ENCODE assay signal across 20 mouse cellular contexts in the genomic region with DNA sequence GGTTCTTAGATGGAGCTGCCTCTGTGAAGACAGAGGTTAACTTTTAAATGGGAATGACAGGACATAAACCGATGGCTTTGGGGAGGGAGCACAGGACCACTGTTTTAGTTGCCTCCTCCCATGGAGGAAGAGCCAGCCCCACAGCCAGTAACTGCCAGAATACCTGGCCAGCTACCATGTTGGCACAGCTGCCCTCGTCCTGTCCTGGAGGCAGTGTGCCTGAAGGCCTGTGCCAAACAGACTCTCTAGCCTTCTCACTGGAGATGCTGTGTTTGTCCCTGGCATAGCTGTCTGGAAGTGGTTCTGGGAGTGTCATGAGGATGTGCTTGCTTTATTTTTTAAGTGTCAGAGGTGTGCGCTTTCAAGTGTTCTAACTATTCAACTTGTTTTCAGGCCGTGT.
DNase-seq lines count a peak whose midpoint lies in the region; TF ChIP-seq lines count a peak whose summit lies in the region.
"Had no signal": no experiment of that assay in that cellular context is flagged by ENCODE, and none has a peak within 500 bp of the region (broad histone marks: within the 10 kb centered on the region; RNA-seq: fewer than 3 reads in every experiment).

No protein-coding gene starts in this region.

- TF ChIP-seq CTCF in layer of hippocampus, adult 2 months (conservative IDR thresholded peaks at IDR 0.05): no peak

- no peak overlapping the region for H3K27ac ChIP-seq in layer of hippocampus, adult 2 months
- H3K27ac ChIP-seq: embryonic facial prominence, embryonic 12.5 days; hindbrain, embryonic 10.5 days; intestine, embryonic 15.5 days; liver, embryonic 12.5 days; midbrain, embryonic 12.5 days; stomach, postnatal 0 days had no signal

- DNase-seq in heart, adult 8-10 months (ENCODE audit: low spot score): peak; percentile 22
- no peak for DNase-seq in heart, postnatal 10 days
- DNase-seq in brain, adult 2 months (ENCODE audit: low read depth, low spot score): peak; percentile 69
- DNase-seq in cerebellum, adult 8-10 months: peak; percentile 37
- peak; percentile 69 to 83 for DNase-seq in gastrocnemius, adult 8-10 months (ENCODE audit: low spot score in 2 of 2)
- DNase-seq in Muller cell, postnatal 12 days (ENCODE audit: inconsistent ontology term): no peak
- no peak for DNase-seq in thymus, postnatal 4 days
- no peak for DNase-seq in layer of hippocampus, adult 2 months (ENCODE audit: low spot score in 2 of 2)
- DNase-seq: adrenal gland, adult 8-10 months; forebrain, postnatal 0 days; kidney, adult 9 months; layer of hippocampus, adult 9-11 months; lung, adult 18-20 months; thymus, adult 2 months had no signal

- no peak overlapping the region for H3K4me3 ChIP-seq in layer of hippocampus, adult 2 months
- H3K4me3 ChIP-seq: embryonic facial prominence, embryonic 12.5 days; hindbrain, embryonic 10.5 days; intestine, embryonic 15.5 days; liver, embryonic 12.5 days; midbrain, embryonic 12.5 days had no signal

- intact Hi-C loops in heart, postnatal 10 days (cut with DNase I): no loop called here

Comparison
In these comparisons a context has a peak if more than half of its experiments do, and no peak if none do; other contexts are left out.
1. DNase-seq: peak in heart, adult 8-10 months (single experiment), brain, adult 2 months (single experiment), cerebellum, adult 8-10 months (single experiment) and gastrocnemius, adult 8-10 months (2 of 2); none in heart, postnatal 10 days (0 of 2), Muller cell, postnatal 12 days (single experiment), thymus, postnatal 4 days (single experiment) and layer of hippocampus, adult 2 months (0 of 2).